Mouse (Mus musculus) granulocyte monocyte progenitor cell, adult 5-6 weeks (primary cell): ENCODE measurements at regions not wholly inside any gene's neighbourhood (a gene's known extent, or its start where the extent isn't known, plus 50 kb on each side); places are given as distances from the start of the nearest gene placed in this dataset.
"Not testable (repeated sequence)": the region's sequence is repeated elsewhere in the genome, so short reads cannot be mapped to it uniquely, and the experiment has no call there.

Experiments used
- ATAC-seq: replicated peaks from 2 replicates; pipeline ENCODE4 v1.8.0; 2016; ENCODE audit warnings: mild to moderate bottlenecking, moderate TSS enrichment, inconsistent platforms; ENCODE audit not compliant: poor library complexity, severe bottlenecking

GRCm38 (mm10) chr4:3497392-3497791, 312.2 kb upstream of the Vmn1r3 start:
- ATAC-seq: peak; percentile 34

GRCm38 (mm10) chr4:3495987-3496386, 310.8 kb upstream of the Vmn1r3 start:
- ATAC-seq: peak; percentile 65

GRCm38 (mm10) chr4:3494123-3494681, 309.0 kb upstream of the Vmn1r3 start:
- ATAC-seq: peak; percentile 73

- ATAC-seq: peak; percentile 62
Measured at GRCm38 (mm10) chr4:3490901-3491300, 305.7 kb upstream of the Vmn1r3 start.

- peak; percentile 85 for ATAC-seq
Measured at GRCm38 (mm10) chr4:3482092-3482491, 296.9 kb upstream of the Vmn1r3 start.

GRCm38 (mm10) chr4:3456773-3457172, 271.6 kb upstream of the Vmn1r3 start:
- ATAC-seq: no peak

- not testable (repeated sequence) for ATAC-seq
Measured at GRCm38 (mm10) chr4:3437380-3437779, 252.2 kb upstream of the Vmn1r3 start.

GRCm38 (mm10) chr4:3427968-3428367, 242.8 kb upstream of the Vmn1r3 start:
- no peak for ATAC-seq

- peak; percentile 61 for ATAC-seq
Measured at GRCm38 (mm10) chr4:3419920-3420499, 234.9 kb upstream of the Vmn1r3 start.

- no peak for ATAC-seq
Measured at GRCm38 (mm10) chr4:3416670-3417069, 231.5 kb upstream of the Vmn1r3 start.

- ATAC-seq: not testable (repeated sequence)
Measured at GRCm38 (mm10) chr4:3414442-3415022, 229.4 kb upstream of the Vmn1r3 start.

GRCm38 (mm10) chr4:3413493-3414441, 228.6 kb upstream of the Vmn1r3 start:
- ATAC-seq: peak; percentile 37

GRCm38 (mm10) chr4:3412323-3412722, 227.2 kb upstream of the Vmn1r3 start:
- ATAC-seq: peak; percentile 63; the same call in 1 of the 2 replicates

GRCm38 (mm10) chr4:3402856-3403255, 217.7 kb upstream of the Vmn1r3 start:
- not testable (repeated sequence) for ATAC-seq

- not testable (repeated sequence) for ATAC-seq
Measured at GRCm38 (mm10) chr4:3401766-3402165, 216.6 kb upstream of the Vmn1r3 start.

- not testable (repeated sequence) for ATAC-seq
Measured at GRCm38 (mm10) chr4:3391579-3391978, 206.4 kb upstream of the Vmn1r3 start.

- not testable (repeated sequence) for ATAC-seq
Measured at GRCm38 (mm10) chr4:3373027-3373763, 188.0 kb upstream of the Vmn1r3 start.

- not testable (repeated sequence) for ATAC-seq
Measured at GRCm38 (mm10) chr4:3368021-3368420, 182.9 kb upstream of the Vmn1r3 start.

GRCm38 (mm10) chr4:3343443-3343842, 158.3 kb upstream of the Vmn1r3 start:
- ATAC-seq: not testable (repeated sequence)

- ATAC-seq: not testable (repeated sequence)
Measured at GRCm38 (mm10) chr4:3342696-3343095, 157.5 kb upstream of the Vmn1r3 start.
